Mouse (Mus musculus): Measurements from ENCODE around the gene Dyrk4. TPM values are rescaled to one million over a fixed set of nuclear protein-coding genes. Genes with fewer than 3 reads are reported as not detected.

Gene Dyrk4
- polyA plus RNA-seq, 1 experiment = 0.07 TPM

DNA sequence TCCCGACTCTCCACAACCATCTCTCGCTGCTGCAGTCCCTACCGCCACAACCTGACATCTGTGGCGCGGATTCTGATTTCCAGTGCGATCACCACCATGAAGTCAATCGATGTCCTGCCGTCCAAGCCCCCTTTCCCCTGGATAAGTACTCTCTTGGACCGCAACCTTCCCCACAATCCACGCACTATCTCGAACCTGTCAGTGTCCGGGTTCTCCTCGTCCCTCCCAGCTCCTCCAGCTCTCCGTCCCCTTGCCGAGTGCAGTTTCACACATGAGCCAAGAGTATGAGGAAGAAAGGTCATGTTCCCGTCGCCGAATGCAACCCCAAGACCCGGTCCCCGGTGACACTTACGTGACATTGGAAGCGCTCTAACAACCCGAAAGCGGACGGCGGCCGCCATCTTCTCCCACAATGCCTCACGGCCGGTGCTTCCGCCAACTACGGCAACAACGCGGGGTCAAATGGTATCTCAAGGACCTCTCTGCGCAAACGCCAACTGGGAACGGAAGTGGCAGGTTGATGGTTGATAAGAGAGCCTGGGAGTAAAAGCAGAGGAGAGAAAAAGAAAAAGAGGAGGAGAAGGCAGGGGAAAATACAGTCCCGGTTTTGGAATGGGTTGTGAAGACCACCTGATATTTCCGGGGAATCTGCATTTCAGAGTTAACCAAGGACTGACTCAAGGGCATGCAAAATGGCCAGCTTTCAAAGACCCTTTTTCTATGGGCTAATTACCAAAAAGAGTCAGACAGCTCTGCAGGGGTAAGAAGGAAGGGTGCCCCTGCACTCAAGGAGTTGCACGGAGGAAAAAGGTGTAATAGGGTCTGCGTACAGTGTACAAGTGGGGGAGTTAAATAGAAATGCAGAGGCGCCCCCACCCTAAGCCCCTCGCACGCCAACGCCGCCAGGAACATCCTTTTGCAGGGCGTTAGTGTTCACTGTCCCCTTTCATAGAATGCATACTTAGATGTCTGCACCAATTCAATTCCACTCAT lies 72.6 kb downstream of the Dyrk4 start, which contains the start of gene Ndufa9:
Gene Ndufa9 (minus strand): TSS at position 425 of the 993 bp plus-strand sequence.
- Histone ChIP-seq H3K4me3 (replicated peaks; ENCODE audit: extremely low read depth, low read depth, low read length) (peak within 1 kb of the TSS; percentile 100), H3K4me1 (ENCODE audit: control insufficient read depth, insufficient read depth, low read length) (peaks cover 8% of the 10 kb centered on the region)
- WGBS = 7% methylated on average over 46 of the region's 46 CpGs
- no peak for TF ChIP-seq CTCF (IDR thresholded peaks at IDR 0.05; ENCODE audit: insufficient read depth, low read length)
- peak; percentile 73; the same call in 1 of the 2 replicates for TF ChIP-seq POLR2A (IDR thresholded peaks at IDR 0.05; ENCODE audit: borderline replicate concordance, extremely low read depth, low read depth, low read length)
- peak; percentile 96 for DNase-seq

DNA sequence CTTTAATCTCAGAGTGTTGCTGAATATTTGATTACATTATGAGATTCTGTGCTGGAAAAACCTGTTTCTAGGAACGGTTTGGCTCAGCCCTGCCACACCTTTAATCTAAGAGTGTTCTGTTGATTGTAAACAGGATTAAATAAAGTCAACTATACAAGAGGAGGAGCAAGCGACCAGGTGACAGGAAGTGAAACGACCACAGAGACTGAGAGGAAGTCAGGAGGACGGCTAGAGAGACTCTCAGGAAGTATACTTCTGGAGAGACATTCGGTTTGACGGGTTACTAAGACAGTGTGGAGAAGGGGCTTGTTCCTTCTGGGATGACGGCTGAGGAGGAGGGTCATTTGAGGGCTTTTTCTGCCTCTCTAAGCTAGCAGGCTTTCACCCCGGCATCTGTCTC lies 85.0 kb downstream of the Dyrk4 start:
- Histone ChIP-seq H3K4me3 (replicated peaks; ENCODE audit: extremely low read depth, low read depth, low read length) (no peak overlapping the region), H3K4me1 (ENCODE audit: control insufficient read depth, insufficient read depth, low read length) (no peaks in the 10 kb centered on the region)
- no peak for DNase-seq
- WGBS = 59% methylated on average over 8 of the region's 8 CpGs
- TF ChIP-seq POLR2A (IDR thresholded peaks at IDR 0.05; ENCODE audit: borderline replicate concordance, extremely low read depth, low read depth, low read length) = no peak

Other genes starting within 250 kb of the Dyrk4 start
- gene Kcna6, start 181.2 kb downstream of the Dyrk4 start, polyA plus RNA-seq (2012; rRNA removed) = 0.31 and 0.93 TPM in 2 replicates
- 46.2 and 69.8 TPM in 2 replicates for gene Ndufa9, start 72.7 kb downstream of the Dyrk4 start, polyA plus RNA-seq (2012; rRNA removed)
- gene Akap3, start 68.7 kb downstream of the Dyrk4 start, polyA plus RNA-seq (2012; rRNA removed) = not detected in 2 replicates
- 0.48 and 1.1 TPM in 2 replicates for gene Rad51ap1, start 17.7 kb upstream of the Dyrk4 start, polyA plus RNA-seq (2012; rRNA removed)
- gene D6Wsu163e, start 18.1 kb upstream of the Dyrk4 start, polyA plus RNA-seq (2012; rRNA removed) = 3.0 and 5.8 TPM in 2 replicates
- 0.07 TPM in 1 of 2 replicates, not detected in the other for gene Fgf6, start 93.7 kb upstream of the Dyrk4 start, polyA plus RNA-seq (2012; rRNA removed)
- gene Fgf23, start 151.1 kb upstream of the Dyrk4 start, polyA plus RNA-seq (2012; rRNA removed) = not detected in 2 replicates
- gene Tigar, start 187.7 kb upstream of the Dyrk4 start, polyA plus RNA-seq (2012; rRNA removed) = 2.7 and 4.1 TPM in 2 replicates
- gene Ccnd2, start 230.4 kb upstream of the Dyrk4 start, polyA plus RNA-seq (2012; rRNA removed) = 47.8 and 51.0 TPM in 2 replicates

All from lung, adult 2 months (tissue).